Mouse (Mus musculus): ENCODE data around the gene Carmil1.
"Not testable (repeated sequence)": the region's sequence is repeated elsewhere in the genome, so short reads cannot be mapped to it uniquely, and the experiment has no call there.

DNA sequence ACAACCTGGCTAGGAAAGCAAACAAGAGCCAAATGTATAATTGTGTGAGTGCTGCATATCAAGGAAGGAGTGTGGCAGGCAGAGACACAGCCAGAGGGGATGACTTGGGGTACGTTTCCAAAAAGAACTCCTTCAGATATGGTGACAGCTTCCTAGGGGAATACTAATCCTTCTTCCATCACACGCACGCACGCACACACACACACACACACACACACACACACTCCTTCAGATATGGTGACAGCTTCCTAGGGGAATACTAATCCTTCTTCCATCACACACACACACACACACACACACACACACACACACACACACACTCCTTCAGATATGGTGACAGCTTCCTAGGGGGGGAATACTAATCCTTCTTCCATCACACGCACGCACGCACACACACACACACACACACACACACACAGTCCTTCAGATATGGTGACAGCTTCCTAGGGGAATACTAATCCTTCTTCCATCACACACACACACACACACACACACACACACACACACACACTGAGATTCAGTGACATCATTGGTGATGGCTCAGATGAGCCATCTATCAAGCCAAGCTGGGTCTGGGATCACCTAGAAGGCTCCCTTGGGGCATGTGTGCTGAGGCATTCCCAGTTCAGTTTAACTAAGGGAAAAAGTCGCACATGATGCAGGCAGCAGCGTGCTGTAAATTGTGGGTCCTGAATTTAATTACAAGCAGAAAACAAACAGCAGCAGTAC, 175.8 kb downstream of the Carmil1 start:
- not testable (repeated sequence) for TF ChIP-seq GATA1 (IDR thresholded peaks at IDR 0.05; ENCODE audit: borderline replicate concordance, low read length); FLI1 (IDR thresholded peaks at IDR 0.05; ENCODE audit: low read length)
